Mouse (Mus musculus): ENCODE results near the gene Ppara. TPM values are rescaled to one million over a fixed set of nuclear protein-coding genes. Genes with fewer than 3 reads are reported as not detected.

Ppara gene
- polyA plus RNA-seq, 1 experiment from 2014 or later: 0.74 TPM

- H3K27me3 ChIP-seq: peaks cover 20% of the 10 kb centered on the region
- H3K9me3 ChIP-seq: 0 out of 2 replicates have a peak, but pooled peaks cover 5% of the 10 kb centered on the region
- no peak within 1 kb of the TSS for H3K27ac ChIP-seq
- ATAC-seq (ENCODE audit: low FRiP score): peak; percentile 58; the same call in 1 of the 2 replicates
- H3K4me2 ChIP-seq: peak within 1 kb of the TSS; percentile 98
- 2% methylated on average over 65 of the region's 65 CpGs for WGBS
- no peaks in the 10 kb centered on the region for H3K36me3 ChIP-seq (replicated peaks)
- peak within 1 kb of the TSS; percentile 51 for H3K4me3 ChIP-seq (replicated peaks)
- peak within 1 kb of the TSS; percentile 71 for H3K9ac ChIP-seq
- H3K4me1 ChIP-seq: peaks cover 11% of the 10 kb centered on the region
These were observed 86.6 kb downstream of the Ppara start, which contains the start of gene Pkdrej for GRCm38 (mm10) chr15:85821203-85822010. Gene Pkdrej (minus strand): TSS chr15:85821734.

GRCm38 (mm10) chr15:85822011-85822359 is 87.2 kb downstream of the Ppara start:
- H3K27me3 ChIP-seq: peaks cover 20% of the 10 kb centered on the region
- H3K4me2 ChIP-seq: peak overlapping the region; percentile 98
- 0 out of 2 replicates have a peak, but pooled peaks have one; percentile 30 for ATAC-seq (ENCODE audit: low FRiP score)
- no peaks in the 10 kb centered on the region for H3K36me3 ChIP-seq (replicated peaks)
- H3K27ac ChIP-seq: no peak overlapping the region
- H3K4me3 ChIP-seq (replicated peaks): peak overlapping the region; percentile 51
- H3K4me1 ChIP-seq: peaks cover 11% of the 10 kb centered on the region
- no peak overlapping the region for H3K9ac ChIP-seq
- 6% methylated on average over 4 of the region's 4 CpGs for WGBS
- 0 out of 2 replicates have a peak, but pooled peaks cover 5% of the 10 kb centered on the region for H3K9me3 ChIP-seq

- Histone ChIP-seq H3K4me3 (replicated peaks) (no peak overlapping the region), H3K27ac (no peak overlapping the region), H3K9me3 (no peaks in the 10 kb centered on the region), H3K4me2 (no peak overlapping the region), H3K4me1 (peaks cover 6% of the 10 kb centered on the region), H3K36me3 (replicated peaks) (no peaks in the 10 kb centered on the region), H3K27me3 (peaks cover 10% of the 10 kb centered on the region), H3K9ac (no peak overlapping the region)
- ATAC-seq (ENCODE audit: low FRiP score): no peak
- 76% methylated on average over 5 of the region's 5 CpGs for WGBS
These were observed 91.9 kb downstream of the Ppara start for GRCm38 (mm10) chr15:85826676-85827075.

GRCm38 (mm10) chr15:85828071-85828470 is 93.3 kb downstream of the Ppara start:
- WGBS: 90% methylated on average over 4 of the region's 4 CpGs
- no peaks in the 10 kb centered on the region for H3K36me3 ChIP-seq (replicated peaks)
- H3K4me1 ChIP-seq: peaks cover 12% of the 10 kb centered on the region
- no peak overlapping the region for H3K4me2 ChIP-seq
- H3K27me3 ChIP-seq: 0 out of 2 replicates have a peak, but pooled peaks cover 4% of the 10 kb centered on the region
- ATAC-seq (ENCODE audit: low FRiP score): no peak
- H3K9me3 ChIP-seq: no peaks in the 10 kb centered on the region
- no peak overlapping the region for H3K9ac ChIP-seq
- no peak overlapping the region for H3K4me3 ChIP-seq (replicated peaks)
- H3K27ac ChIP-seq: no peak overlapping the region

- Histone ChIP-seq H3K27ac (no peak overlapping the region), H3K4me2 (no peak overlapping the region), H3K27me3 (0 out of 2 replicates have a peak, but pooled peaks cover 4% of the 10 kb centered on the region), H3K9ac (no peak overlapping the region), H3K4me1 (peaks cover 12% of the 10 kb centered on the region), H3K36me3 (replicated peaks) (no peaks in the 10 kb centered on the region), H3K9me3 (no peaks in the 10 kb centered on the region), H3K4me3 (replicated peaks) (no peak overlapping the region)
- WGBS: 59% methylated on average over 5 of the region's 5 CpGs
- ATAC-seq (ENCODE audit: low FRiP score): no peak
These were observed 94.7 kb downstream of the Ppara start for GRCm38 (mm10) chr15:85829470-85829869.

- WGBS: 1% methylated on average over 27 of the region's 27 CpGs
- Histone ChIP-seq H3K27me3 (0 out of 2 replicates have a peak, but pooled peaks cover 4% of the 10 kb centered on the region), H3K4me2 (peak within 1 kb of the TSS; percentile 69), H3K4me3 (replicated peaks) (peak within 1 kb of the TSS; percentile 51), H3K9me3 (no peaks in the 10 kb centered on the region), H3K4me1 (peaks cover 12% of the 10 kb centered on the region), H3K36me3 (replicated peaks) (no peaks in the 10 kb centered on the region), H3K9ac (peak within 1 kb of the TSS; percentile 59), H3K27ac (no peak within 1 kb of the TSS)
- peak; percentile 90 for ATAC-seq (ENCODE audit: low FRiP score)
These were observed 97.3 kb downstream of the Ppara start, which contains the start of gene Ttc38 for GRCm38 (mm10) chr15:85831954-85832590. Gene Ttc38 (plus strand): TSS chr15:85832306.

- WGBS: 50% methylated on average over 8 of the region's 8 CpGs
- Histone ChIP-seq H3K27ac (no peak overlapping the region), H3K9ac (peak overlapping the region; percentile 59), H3K36me3 (replicated peaks) (no peaks in the 10 kb centered on the region), H3K4me2 (peak overlapping the region; percentile 69), H3K4me1 (peaks cover 12% of the 10 kb centered on the region), H3K4me3 (replicated peaks) (peak overlapping the region; percentile 51), H3K9me3 (no peaks in the 10 kb centered on the region), H3K27me3 (0 out of 2 replicates have a peak, but pooled peaks cover 4% of the 10 kb centered on the region)
- no peak for ATAC-seq (ENCODE audit: low FRiP score)
These were observed 97.8 kb downstream of the Ppara start for GRCm38 (mm10) chr15:85832599-85832998.

GRCm38 (mm10) chr15:85835335-85835734 is 100.6 kb downstream of the Ppara start:
- ATAC-seq (ENCODE audit: low FRiP score): no peak
- Histone ChIP-seq H3K27me3 (no peaks in the 10 kb centered on the region), H3K9me3 (no peaks in the 10 kb centered on the region), H3K27ac (no peak overlapping the region), H3K4me1 (peaks cover 12% of the 10 kb centered on the region), H3K4me2 (no peak overlapping the region), H3K36me3 (replicated peaks) (no peaks in the 10 kb centered on the region), H3K9ac (no peak overlapping the region), H3K4me3 (replicated peaks) (no peak overlapping the region)
- 70% methylated on average over 3 of the region's 3 CpGs for WGBS

GRCm38 (mm10) chr15:85836887-85837286 is 102.1 kb downstream of the Ppara start:
- Histone ChIP-seq H3K9ac (no peak overlapping the region), H3K4me1 (peaks cover 9% of the 10 kb centered on the region), H3K4me3 (replicated peaks) (no peak overlapping the region), H3K27me3 (no peaks in the 10 kb centered on the region), H3K27ac (no peak overlapping the region), H3K4me2 (no peak overlapping the region), H3K36me3 (replicated peaks) (no peaks in the 10 kb centered on the region), H3K9me3 (no peaks in the 10 kb centered on the region)
- WGBS: 97% methylated on average over 5 of the region's 5 CpGs
- no peak for ATAC-seq (ENCODE audit: low FRiP score)

GRCm38 (mm10) chr15:85840983-85841382 is 106.2 kb downstream of the Ppara start:
- 48% methylated on average over 6 of the region's 6 CpGs for WGBS
- Histone ChIP-seq H3K4me2 (no peak overlapping the region), H3K9ac (no peak overlapping the region), H3K27ac (no peak overlapping the region), H3K4me3 (replicated peaks) (no peak overlapping the region), H3K36me3 (replicated peaks) (no peaks in the 10 kb centered on the region), H3K27me3 (no peaks in the 10 kb centered on the region), H3K9me3 (no peaks in the 10 kb centered on the region), H3K4me1 (peaks cover 2% of the 10 kb centered on the region; the same call in 1 of the 2 replicates)
- no peak for ATAC-seq (ENCODE audit: low FRiP score)

GRCm38 (mm10) chr15:85841796-85842360 is 107.1 kb downstream of the Ppara start:
- H3K9me3 ChIP-seq: no peaks in the 10 kb centered on the region

GRCm38 (mm10) chr15:85845071-85845470 is 110.3 kb downstream of the Ppara start:
- H3K27me3 ChIP-seq: no peaks in the 10 kb centered on the region
- H3K9me3 ChIP-seq: no peaks in the 10 kb centered on the region
- H3K4me1 ChIP-seq: peaks cover 2% of the 10 kb centered on the region; the same call in 1 of the 2 replicates
- no peak for ATAC-seq (ENCODE audit: low FRiP score)
- no peak overlapping the region for H3K9ac ChIP-seq
- H3K4me3 ChIP-seq (replicated peaks): no peak overlapping the region
- no peak overlapping the region for H3K27ac ChIP-seq
- no peaks in the 10 kb centered on the region for H3K36me3 ChIP-seq (replicated peaks)
- H3K4me2 ChIP-seq: no peak overlapping the region

More at GRCm38 (mm10) chr15:85841796-85842360, 107.1 kb downstream of the Ppara start:
- no peak overlapping the region for H3K27ac ChIP-seq
- 77% methylated on average over 5 of the region's 5 CpGs for WGBS
- H3K9ac ChIP-seq: no peak overlapping the region
- ATAC-seq (ENCODE audit: low FRiP score): no peak
- no peaks in the 10 kb centered on the region for H3K27me3 ChIP-seq
- no peak overlapping the region for H3K4me2 ChIP-seq
- no peaks in the 10 kb centered on the region for H3K36me3 ChIP-seq (replicated peaks)
- peaks cover 2% of the 10 kb centered on the region; the same call in 1 of the 2 replicates for H3K4me1 ChIP-seq
- H3K4me3 ChIP-seq (replicated peaks): no peak overlapping the region

Data from forebrain, embryonic 12.5 days (tissue).